Mouse (Mus musculus): ENCODE data around the gene Jmy.

DNA sequence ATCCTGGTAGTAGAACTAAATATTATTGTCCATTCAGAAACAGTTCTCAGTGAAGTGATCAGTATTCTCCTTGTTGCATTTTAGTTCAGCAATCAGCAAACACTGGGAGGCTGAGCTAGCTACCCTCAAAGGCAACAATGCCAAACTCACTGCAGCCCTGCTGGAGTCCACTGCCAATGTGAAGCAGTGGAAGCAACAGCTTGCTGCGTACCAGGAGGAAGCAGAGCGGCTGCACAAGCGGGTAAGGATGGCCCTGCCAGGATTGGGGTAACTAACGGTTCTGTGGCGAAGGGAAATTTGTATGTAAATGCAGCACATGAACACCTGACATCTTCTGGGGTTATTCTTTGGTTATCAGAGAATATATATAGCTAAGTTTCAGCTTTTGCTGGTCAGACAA is 112.2 kb downstream of the Jmy start:
- TF ChIP-seq CTCF (IDR thresholded peaks at IDR 0.05; ENCODE audit: borderline replicate concordance, insufficient read depth, low read length) = no peak
- TF ChIP-seq POLR2A (IDR thresholded peaks at IDR 0.05; ENCODE audit: low read depth, low read length) = no peak

Data from embryonic fibroblast, embryonic 13.5 days (primary cell).